Mouse (Mus musculus) neural tube, embryonic 13.5 days (tissue): ENCODE measurements around the gene Acaca. TPM values are rescaled to one million over a fixed set of nuclear protein-coding genes. Genes with fewer than 3 reads are reported as not detected.

Experiments used
- ATAC-seq: fragments of 200-750 bp; cut with Nextera tagmentation; 2 replicates; pipeline ENCODE4 v1.8.0; 2017; ENCODE audit warnings: low read depth, mild to moderate bottlenecking, moderate TSS enrichment, moderate library complexity
- H3K27ac ChIP-seq: fragments of 300-500 bp; sonication (generic); replicated peaks from 2 replicates; pipeline ENCODE4 v1.5.1; 2015; ENCODE audit warnings: moderate library complexity, mild to moderate bottlenecking, inconsistent platforms
- H3K27me3 ChIP-seq: fragments of 300-500 bp; sonication (generic); 2 replicates; pipeline ENCODE4 v1.6.1; 2015; ENCODE audit warnings: mild to moderate bottlenecking, inconsistent platforms
- H3K36me3 ChIP-seq: fragments of 300-500 bp; sonication (generic); 2 replicates; pipeline ENCODE4 v1.6.1; 2015; ENCODE audit warnings: mild to moderate bottlenecking, inconsistent platforms
- H3K4me1 ChIP-seq: fragments of 300-500 bp; sonication (generic); replicated peaks from 2 replicates; pipeline ENCODE4 v1.6.1; 2015; ENCODE audit warnings: inconsistent platforms
- H3K4me2 ChIP-seq: fragments of 300-500 bp; sonication (generic); 2 replicates; pipeline ENCODE4 v1.6.1; 2015; ENCODE audit warnings: inconsistent platforms, mild to moderate bottlenecking, moderate library complexity
- H3K4me3 ChIP-seq: fragments of 300-500 bp; sonication (generic); 2 replicates; pipeline ENCODE4 v1.5.1; 2015; ENCODE audit warnings: mild to moderate bottlenecking, inconsistent platforms
- H3K9ac ChIP-seq: fragments of 300-500 bp; sonication (generic); 2 replicates; pipeline ENCODE4 v1.6.1; 2015; ENCODE audit warnings: moderate library complexity, mild to moderate bottlenecking, inconsistent platforms
- H3K9me3 ChIP-seq: fragments of 300-500 bp; sonication (generic); 2 replicates; pipeline ENCODE4 v1.6.1; 2016; ENCODE audit warnings: inconsistent platforms
- WGBS: fragments of 180-500 bp; shearing (Covaris S2); methylation state at CpG from one replicate; pipeline ENCODE4 v1.1.7; 2015; 5-methylcytosine and 5-hydroxymethylcytosine counted together
- polyA plus RNA-seq: library from polyadenylated mRNA; unstranded; fragments of >200 nt; fragmentation: Nextera tagmentation; extraction: Ambion mirVana; gene quantifications from 2 replicates; pipeline ENCODE4 v1.2.1, GENCODE M21; 2015

Gene Acaca
- polyA plus RNA-seq, 1 experiment from 2014 or later = 22.6 TPM

DNA sequence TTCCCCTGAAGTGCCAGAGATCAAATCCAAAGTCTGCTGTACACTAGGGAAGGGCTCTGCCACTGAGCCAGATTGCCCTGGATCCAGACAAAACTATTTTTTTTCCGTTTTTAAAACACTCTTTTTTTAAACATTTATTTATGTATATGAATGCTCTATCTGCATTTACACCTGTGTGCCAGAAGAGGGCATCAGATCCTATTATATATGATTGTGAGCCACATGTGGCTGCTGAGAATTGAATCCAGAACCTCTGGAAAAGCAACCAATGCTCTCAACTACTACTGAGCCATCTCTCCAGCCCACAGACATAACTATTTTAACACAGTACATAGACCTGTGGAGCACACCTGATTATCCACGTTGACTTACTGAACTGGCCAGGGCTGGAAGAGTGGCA is 13.3 kb upstream of the Acaca start:
- H3K4me3 ChIP-seq = no peak overlapping the region
- H3K9me3 ChIP-seq = no peaks in the 10 kb centered on the region
- peaks cover 77% of the 10 kb centered on the region for H3K36me3 ChIP-seq
- ATAC-seq = no peak
- no peak overlapping the region for H3K27ac ChIP-seq
- H3K27me3 ChIP-seq = no peaks in the 10 kb centered on the region
- no peak overlapping the region for H3K9ac ChIP-seq
- no peak overlapping the region for H3K4me2 ChIP-seq
- 61% methylated on average over 2 of the region's 2 CpGs for WGBS
- H3K4me1 ChIP-seq = 0 out of 2 replicates have a peak, but pooled peaks cover 1% of the 10 kb centered on the region

- 87% methylated on average over 4 of the region's 4 CpGs for whole genome bisulfite sequencing
- no peak overlapping the region for H3K4me2 ChIP-seq
- H3K27me3 ChIP-seq = no peaks in the 10 kb centered on the region
- ATAC-seq = no peak
- H3K4me1 ChIP-seq = peaks cover 10% of the 10 kb centered on the region; the same call in 1 of the 2 replicates
- H3K9ac ChIP-seq = no peak overlapping the region
- H3K4me3 ChIP-seq = no peak overlapping the region
- H3K36me3 ChIP-seq = peaks cover 88% of the 10 kb centered on the region
- H3K27ac ChIP-seq = no peak overlapping the region
- H3K9me3 ChIP-seq = no peaks in the 10 kb centered on the region
Measured at GRCm38 (mm10) chr11:84117431-84117830, 12.0 kb upstream of the Acaca start.

- Histone ChIP-seq H3K4me1 (peaks cover 10% of the 10 kb centered on the region; the same call in 1 of the 2 replicates), H3K4me3 (no peak overlapping the region), H3K27me3 (no peaks in the 10 kb centered on the region), H3K36me3 (peaks cover 78% of the 10 kb centered on the region), H3K9ac (no peak overlapping the region), H3K27ac (no peak overlapping the region), H3K4me2 (no peak overlapping the region), H3K9me3 (no peaks in the 10 kb centered on the region)
- WGBS = 39% methylated on average over 12 of the region's 12 CpGs
- no peak for ATAC-seq
Measured at GRCm38 (mm10) chr11:84121051-84121956, 8.2 kb upstream of the Acaca start.

DNA sequence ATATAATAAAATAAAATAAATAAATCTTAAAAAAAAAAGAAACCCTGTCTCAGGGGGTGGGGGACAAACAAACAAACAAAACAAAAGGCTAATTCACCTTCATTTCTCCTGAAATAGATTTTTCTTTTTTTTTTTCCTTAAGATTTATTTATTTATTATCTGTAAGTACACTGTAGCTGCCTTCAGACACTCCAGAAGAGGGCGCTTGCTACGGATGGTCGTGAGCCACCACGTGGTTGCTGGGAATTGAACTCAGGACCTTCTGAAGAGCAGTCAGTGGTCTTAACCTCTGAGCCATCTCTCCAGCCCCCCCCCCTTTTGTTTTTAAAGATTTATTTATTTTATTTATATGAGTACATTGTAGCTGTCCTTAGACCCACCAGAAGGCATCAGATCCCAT is 1.5 kb upstream of the Acaca start:
- Histone ChIP-seq H3K4me2 (peak overlapping the region; percentile 84; the same call in 1 of the 2 replicates), H3K4me3 (no peak overlapping the region), H3K9me3 (no peaks in the 10 kb centered on the region), H3K4me1 (peaks cover 29% of the 10 kb centered on the region), H3K27me3 (no peaks in the 10 kb centered on the region), H3K9ac (no peak overlapping the region), H3K27ac (no peak overlapping the region), H3K36me3 (peaks cover 23% of the 10 kb centered on the region)
- ATAC-seq = no peak
- WGBS = 90% methylated on average over 4 of the region's 4 CpGs

DNA sequence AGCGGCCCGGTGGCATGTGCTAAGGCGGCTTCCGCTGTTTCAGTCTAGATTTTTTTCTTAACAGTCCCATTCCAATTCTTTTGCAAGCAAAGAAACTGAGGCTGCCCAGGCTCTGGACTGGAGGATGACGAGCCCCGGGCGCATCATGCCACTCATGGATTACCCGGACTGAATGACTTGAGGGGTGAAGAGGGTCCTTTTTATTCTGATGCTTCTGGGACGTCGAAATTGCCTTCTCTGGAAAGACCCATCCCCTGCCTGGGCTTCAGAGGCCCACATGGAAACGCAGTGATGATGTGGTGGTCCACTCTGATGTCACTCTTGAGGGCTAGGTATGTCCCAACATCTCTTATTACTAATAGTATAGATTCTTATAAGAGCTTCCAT is 320 bp downstream of the Acaca start:
- Histone ChIP-seq H3K4me1 (peaks cover 29% of the 10 kb centered on the region), H3K9ac (peak overlapping the region; percentile 79), H3K4me3 (peak overlapping the region; percentile 76), H3K27me3 (no peaks in the 10 kb centered on the region), H3K36me3 (peaks cover 21% of the 10 kb centered on the region), H3K27ac (peak overlapping the region; percentile 68), H3K4me2 (peak overlapping the region; percentile 84), H3K9me3 (no peaks in the 10 kb centered on the region)
- WGBS = 4% methylated on average over 11 of the region's 11 CpGs
- peak; percentile 73 for ATAC-seq

GRCm38 (mm10) chr11:84134331-84134860 is 4.9 kb downstream of the Acaca start:
- Histone ChIP-seq H3K27ac (no peak overlapping the region), H3K9me3 (no peaks in the 10 kb centered on the region), H3K4me2 (no peak overlapping the region), H3K36me3 (no peaks in the 10 kb centered on the region), H3K4me1 (peaks cover 21% of the 10 kb centered on the region), H3K27me3 (no peaks in the 10 kb centered on the region), H3K4me3 (no peak overlapping the region), H3K9ac (no peak overlapping the region)
- no peak for ATAC-seq
- WGBS = 91% methylated on average over 2 of the region's 2 CpGs

GRCm38 (mm10) chr11:84136453-84136852 is 7.0 kb downstream of the Acaca start:
- Histone ChIP-seq H3K9ac (no peak overlapping the region), H3K4me2 (no peak overlapping the region), H3K27me3 (no peaks in the 10 kb centered on the region), H3K4me3 (no peak overlapping the region), H3K9me3 (no peaks in the 10 kb centered on the region), H3K27ac (no peak overlapping the region), H3K36me3 (no peaks in the 10 kb centered on the region), H3K4me1 (peaks cover 12% of the 10 kb centered on the region; the same call in 1 of the 2 replicates)
- 70% methylated on average over 3 of the region's 3 CpGs for WGBS
- ATAC-seq = no peak

- WGBS = 58% methylated on average over 2 of the region's 2 CpGs
Measured at GRCm38 (mm10) chr11:84141752-84142151, 12.3 kb downstream of the Acaca start.

GRCm38 (mm10) chr11:84145201-84145798 is 15.8 kb downstream of the Acaca start:
- H3K4me2 ChIP-seq = no peak overlapping the region
- H3K9me3 ChIP-seq = no peaks in the 10 kb centered on the region
- H3K27me3 ChIP-seq = no peaks in the 10 kb centered on the region
- 77% methylated on average over 10 of the region's 10 CpGs for WGBS
- no peak overlapping the region for H3K4me3 ChIP-seq
- no peak for ATAC-seq
- no peak overlapping the region for H3K9ac ChIP-seq
- no peak overlapping the region for H3K27ac ChIP-seq
- H3K36me3 ChIP-seq = no peaks in the 10 kb centered on the region
- no peaks in the 10 kb centered on the region for H3K4me1 ChIP-seq

More at GRCm38 (mm10) chr11:84141752-84142151, 12.3 kb downstream of the Acaca start:
- H3K9me3 ChIP-seq = no peaks in the 10 kb centered on the region
- no peak overlapping the region for H3K4me3 ChIP-seq
- H3K27ac ChIP-seq = no peak overlapping the region
- H3K36me3 ChIP-seq = no peaks in the 10 kb centered on the region
- no peak for ATAC-seq
- H3K27me3 ChIP-seq = no peaks in the 10 kb centered on the region
- no peak overlapping the region for H3K4me2 ChIP-seq
- no peaks in the 10 kb centered on the region for H3K4me1 ChIP-seq
- no peak overlapping the region for H3K9ac ChIP-seq

GRCm38 (mm10) chr11:84146081-84146480 is 16.6 kb downstream of the Acaca start:
- Histone ChIP-seq H3K9me3 (no peaks in the 10 kb centered on the region), H3K9ac (no peak overlapping the region), H3K4me2 (no peak overlapping the region), H3K4me3 (no peak overlapping the region), H3K27me3 (no peaks in the 10 kb centered on the region), H3K4me1 (no peaks in the 10 kb centered on the region), H3K36me3 (no peaks in the 10 kb centered on the region), H3K27ac (no peak overlapping the region)
- WGBS = 56% methylated on average over 3 of the region's 3 CpGs
- no peak for ATAC-seq

GRCm38 (mm10) chr11:84150884-84151283 is 21.4 kb downstream of the Acaca start:
- WGBS = 66% methylated on average over 2 of the region's 2 CpGs

DNA sequence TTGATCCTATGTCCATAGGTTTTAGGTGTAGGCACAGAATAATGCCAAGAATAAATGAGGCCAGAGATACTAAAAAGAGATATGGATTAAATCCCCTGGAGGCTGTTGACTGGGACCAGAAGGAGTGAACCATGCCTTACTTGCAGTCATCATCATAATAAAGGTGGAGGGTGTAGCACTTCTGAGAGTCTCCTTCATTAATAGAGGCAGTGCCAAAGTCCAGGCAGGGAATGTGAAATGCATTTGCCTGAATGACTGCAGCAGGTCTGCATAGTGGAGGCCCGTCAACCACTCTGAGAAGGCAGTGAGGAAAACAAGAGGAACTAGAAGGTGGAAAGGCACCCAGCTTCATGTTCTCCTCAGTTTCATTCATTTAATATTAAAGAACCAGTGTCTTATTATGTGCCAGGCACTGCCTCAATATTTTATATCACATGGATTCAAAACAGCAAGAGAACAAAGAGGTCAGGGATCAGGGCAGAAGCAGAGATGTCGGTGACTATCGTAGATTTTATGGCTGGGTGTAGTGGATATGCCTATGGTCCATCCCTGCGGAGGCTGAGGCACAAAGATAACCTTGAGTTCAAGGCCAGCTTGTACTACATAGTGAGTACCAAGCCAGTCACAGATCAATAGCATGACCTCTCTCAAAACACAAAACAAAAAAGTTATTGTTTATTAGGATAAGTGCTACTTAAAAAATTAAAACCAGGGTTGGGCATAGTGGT is 27.2 kb downstream of the Acaca start:
- no peak for ATAC-seq
- H3K4me2 ChIP-seq = no peak overlapping the region
- H3K4me3 ChIP-seq = no peak overlapping the region
- H3K4me1 ChIP-seq = no peaks in the 10 kb centered on the region
- no peaks in the 10 kb centered on the region for H3K9me3 ChIP-seq
- H3K27ac ChIP-seq = no peak overlapping the region
- no peaks in the 10 kb centered on the region for H3K36me3 ChIP-seq
- 84% methylated on average over 4 of the region's 4 CpGs for WGBS
- H3K9ac ChIP-seq = no peak overlapping the region
- H3K27me3 ChIP-seq = no peaks in the 10 kb centered on the region

More at GRCm38 (mm10) chr11:84150884-84151283, 21.4 kb downstream of the Acaca start:
- H3K36me3 ChIP-seq = no peaks in the 10 kb centered on the region
- H3K4me3 ChIP-seq = no peak overlapping the region
- H3K9me3 ChIP-seq = no peaks in the 10 kb centered on the region
- no peak for ATAC-seq
- no peak overlapping the region for H3K9ac ChIP-seq
- H3K4me1 ChIP-seq = no peaks in the 10 kb centered on the region
- H3K27me3 ChIP-seq = no peaks in the 10 kb centered on the region
- H3K27ac ChIP-seq = no peak overlapping the region
- H3K4me2 ChIP-seq = no peak overlapping the region
